Mouse (Mus musculus): ENCODE results near the gene C530025M09Rik. TPM values are rescaled to one million over a fixed set of nuclear protein-coding genes. Genes with fewer than 3 reads are reported as not detected.

The C530025M09Rik gene
- polyA plus RNA-seq, 1 experiment from 2014 or later, result not detected

Other genes with a start within 250 kb of the C530025M09Rik start
- gene Syndig1, start 2.0 kb downstream of the C530025M09Rik start, polyA plus RNA-seq (2014; fragmentation: Nextera tagmentation; extraction: Ambion mirVana), result 4.1 and 6.7 TPM in 2 replicates